Mouse (Mus musculus) liver, embryonic 14.5 days (tissue): ENCODE results near the gene Nup153.

ENCODE experiments used
- CTCF ChIP-seq: IDR thresholded peaks from 2 replicates; pipeline ENCODE4 v1.5.1; 2016; ENCODE audit warnings: antibody characterized with exemption, low read depth, control low read depth
- EP300 ChIP-seq: IDR thresholded peaks from 2 replicates; pipeline ENCODE4 v1.6.1; 2016; ENCODE audit warnings: antibody characterized with exemption, low read depth

- TF ChIP-seq CTCF: no peak
- TF ChIP-seq EP300: no peak
These were observed 83.6 kb downstream of the Nup153 start for GRCm38 (mm10) chr13:46644175-46644574.
